Mouse (Mus musculus) intestine, embryonic 16.5 days (tissue): Measurements from ENCODE around the gene Dcbld2. TPM values are rescaled to one million over a fixed set of nuclear protein-coding genes. Genes with fewer than 3 reads are reported as not detected.

Source experiments
- ATAC-seq: fragments of 200-750 bp; cut with Nextera tagmentation; 2 replicates; pipeline ENCODE4 v1.8.0; 2017; ENCODE audit warnings: moderate TSS enrichment, moderate library complexity
- H3K27ac ChIP-seq: fragments of 300-500 bp; sonication (generic); 2 replicates; pipeline ENCODE4 v1.5.1; 2014; ENCODE audit warnings: mild to moderate bottlenecking, low read length
- H3K27me3 ChIP-seq: fragments of 300-500 bp; sonication (generic); replicated peaks from 2 replicates; pipeline ENCODE4 v1.6.1; 2014; ENCODE audit warnings: low read length, control low read depth, mixed read lengths; ENCODE audit not compliant: control insufficient read depth, insufficient read depth
- H3K36me3 ChIP-seq: fragments of 300-500 bp; sonication (generic); 2 replicates; pipeline ENCODE4 v1.6.1; 2014; ENCODE audit warnings: low read length, control low read depth; ENCODE audit not compliant: control insufficient read depth, insufficient read depth
- H3K4me1 ChIP-seq: fragments of 300-500 bp; sonication (generic); 2 replicates; pipeline ENCODE4 v1.6.1; 2014; ENCODE audit warnings: low read length, control low read depth, mixed read lengths; ENCODE audit not compliant: control insufficient read depth, insufficient read depth
- H3K4me2 ChIP-seq: fragments of 300-500 bp; sonication (generic); 2 replicates; pipeline ENCODE4 v1.6.1; 2014; ENCODE audit warnings: low read depth, low read length, control low read depth
- H3K4me3 ChIP-seq: fragments of 300-500 bp; sonication (generic); 2 replicates; pipeline ENCODE4 v1.5.1; 2014; ENCODE audit warnings: mild to moderate bottlenecking, low read length
- H3K9ac ChIP-seq: fragments of 300-500 bp; sonication (generic); 2 replicates; pipeline ENCODE4 v1.6.1; 2014; ENCODE audit warnings: low read depth, low read length
- H3K9me3 ChIP-seq: fragments of 300-500 bp; sonication (generic); 2 replicates; pipeline ENCODE4 v1.6.1; 2016; ENCODE audit warnings: low read length, control low read depth; ENCODE audit not compliant: control insufficient read depth
- WGBS: fragments of 180-500 bp; shearing (Covaris S2); extraction: QIAGEN DNeasy Blood & Tissue Kit; methylation state at CpG from one replicate; pipeline ENCODE4 v1.1.7; 2014; 5-methylcytosine and 5-hydroxymethylcytosine counted together
- polyA plus RNA-seq: library from polyadenylated mRNA; unstranded; fragments of >200 nt; fragmentation: Nextera tagmentation; extraction: Ambion mirVana; gene quantifications from 2 replicates; pipeline ENCODE4 v1.2.1, GENCODE M21; 2015

Gene Dcbld2
- 2.5 and 2.8 TPM in 2 replicates for polyA plus RNA-seq

GRCm38 (mm10) chr16:58408062-58408486 is at the start of gene Dcbld2:
Dcbld2 (plus strand) TSS chr16:58408443.
- peak within 1 kb of the TSS; percentile 70 for H3K27ac ChIP-seq
- no peaks in the 10 kb centered on the region for H3K27me3 ChIP-seq
- no peaks in the 10 kb centered on the region for H3K4me1 ChIP-seq
- peak; percentile 100 for ATAC-seq
- peak within 1 kb of the TSS; percentile 83 for H3K4me2 ChIP-seq
- peak within 1 kb of the TSS; percentile 78 for H3K4me3 ChIP-seq
- no peaks in the 10 kb centered on the region for H3K36me3 ChIP-seq
- H3K9ac ChIP-seq = peak within 1 kb of the TSS; percentile 78
- under 1% methylated on average over 32 of the region's 32 CpGs for WGBS
- H3K9me3 ChIP-seq = no peaks in the 10 kb centered on the region

GRCm38 (mm10) chr16:58377170-58377569 is 31.1 kb upstream of the Dcbld2 start:
- no peaks in the 10 kb centered on the region for H3K4me1 ChIP-seq
- ATAC-seq = no peak

GRCm38 (mm10) chr16:58377756-58378503 is 30.3 kb upstream of the Dcbld2 start:
- no peaks in the 10 kb centered on the region for H3K9me3 ChIP-seq
- H3K4me1 ChIP-seq = no peaks in the 10 kb centered on the region
- no peak overlapping the region for H3K27ac ChIP-seq
- H3K9ac ChIP-seq = no peak overlapping the region
- 63% methylated on average over 13 of the region's 13 CpGs for WGBS
- H3K4me2 ChIP-seq = no peak overlapping the region
- no peaks in the 10 kb centered on the region for H3K36me3 ChIP-seq
- no peak for ATAC-seq
- H3K27me3 ChIP-seq = no peaks in the 10 kb centered on the region
- H3K4me3 ChIP-seq = no peak overlapping the region

More at GRCm38 (mm10) chr16:58377170-58377569, 31.1 kb upstream of the Dcbld2 start:
- Histone ChIP-seq H3K36me3 (no peaks in the 10 kb centered on the region), H3K9me3 (no peaks in the 10 kb centered on the region), H3K9ac (no peak overlapping the region), H3K4me3 (no peak overlapping the region), H3K27ac (no peak overlapping the region), H3K27me3 (no peaks in the 10 kb centered on the region), H3K4me2 (no peak overlapping the region)
- 67% methylated on average over 1 of the region's 1 CpGs for WGBS

DNA sequence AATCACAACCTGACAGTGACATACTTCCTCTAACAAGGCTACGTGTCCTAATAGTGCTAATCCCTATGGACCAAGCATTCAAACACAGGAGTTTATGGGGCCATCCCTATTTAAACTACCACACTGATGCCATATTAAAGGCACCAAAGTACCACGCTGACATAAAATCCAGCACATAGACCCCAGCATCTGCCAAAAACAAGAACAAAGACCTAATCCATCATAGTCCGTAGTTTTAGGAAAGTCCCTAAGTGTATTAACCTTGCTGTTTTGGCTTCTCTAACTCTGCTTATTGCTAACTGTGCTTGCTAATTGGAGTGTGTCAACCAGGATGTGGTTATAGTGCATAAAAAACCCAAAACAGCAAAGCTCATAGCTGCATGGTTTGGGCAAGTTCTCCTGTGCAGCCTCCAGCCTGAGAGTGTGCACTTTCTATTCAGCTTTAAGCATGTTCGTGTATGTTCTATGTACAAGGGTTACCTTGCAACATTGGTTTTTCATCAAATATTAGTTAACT is 21.9 kb upstream of the Dcbld2 start:
- no peak overlapping the region for H3K4me3 ChIP-seq
- no peaks in the 10 kb centered on the region for H3K4me1 ChIP-seq
- H3K27me3 ChIP-seq = no peaks in the 10 kb centered on the region
- no peaks in the 10 kb centered on the region for H3K36me3 ChIP-seq
- no peak for ATAC-seq
- H3K27ac ChIP-seq = no peak overlapping the region
- no peaks in the 10 kb centered on the region for H3K9me3 ChIP-seq
- no peak overlapping the region for H3K4me2 ChIP-seq
- H3K9ac ChIP-seq = no peak overlapping the region
- 90% methylated on average over 4 of the region's 4 CpGs for WGBS

DNA sequence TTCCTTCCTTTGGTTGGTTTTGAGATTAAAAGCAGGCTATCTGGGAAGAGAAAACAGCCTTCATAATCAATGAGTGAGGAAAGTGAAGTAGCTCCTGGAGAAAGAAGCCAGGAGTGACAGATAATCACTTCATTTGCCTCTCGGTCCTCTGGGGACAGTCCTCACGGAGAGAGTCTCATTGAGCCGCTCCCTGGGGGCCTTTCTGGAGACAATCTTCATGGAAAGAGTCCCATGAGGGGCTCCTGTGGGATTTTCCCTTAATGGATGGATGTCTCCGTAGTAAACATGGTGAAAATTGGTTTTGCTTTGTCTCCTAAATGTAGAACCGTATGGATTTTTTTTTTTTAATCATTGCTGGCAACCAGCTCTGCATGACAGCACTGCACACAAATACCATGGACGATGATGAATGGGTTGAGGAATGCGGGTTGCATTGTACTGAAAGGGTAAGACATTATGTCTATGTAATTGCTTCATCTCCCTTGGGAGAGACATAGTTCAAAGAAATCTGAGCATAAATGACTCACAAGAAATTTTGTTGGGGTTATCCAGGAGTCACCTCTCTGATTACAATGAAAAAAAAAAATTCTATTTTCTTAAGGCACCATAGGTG is 19.0 kb upstream of the Dcbld2 start:
- WGBS = 52% methylated on average over 7 of the region's 7 CpGs
- ATAC-seq = no peak
- H3K4me2 ChIP-seq = no peak overlapping the region

DNA sequence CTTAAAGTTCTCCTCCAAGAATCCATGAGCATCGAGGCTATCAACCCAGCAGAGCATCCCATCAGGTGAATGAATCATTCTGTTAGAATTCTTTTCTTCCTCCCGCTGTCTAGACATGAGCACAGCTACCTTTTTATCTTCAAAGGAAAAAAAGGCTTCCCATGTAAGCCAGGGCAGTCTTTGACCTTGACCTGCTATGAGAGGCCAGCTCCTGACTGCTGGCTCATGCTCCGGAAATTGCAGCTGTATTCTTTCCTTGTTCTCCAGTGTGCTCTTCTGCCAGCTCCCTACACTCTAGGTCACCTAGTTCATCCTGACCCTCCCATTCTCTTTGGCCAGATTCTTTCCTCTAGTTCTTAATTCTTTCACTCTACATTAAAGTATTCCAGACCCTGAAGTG is 15.2 kb upstream of the Dcbld2 start:
- 69% methylated on average over 3 of the region's 3 CpGs for WGBS
- no peaks in the 10 kb centered on the region for H3K36me3 ChIP-seq

More for the DNA sequence above, 19.0 kb upstream of the Dcbld2 start:
- Histone ChIP-seq H3K27ac (no peak overlapping the region), H3K9ac (no peak overlapping the region), H3K27me3 (no peaks in the 10 kb centered on the region), H3K4me1 (no peaks in the 10 kb centered on the region), H3K9me3 (no peaks in the 10 kb centered on the region), H3K36me3 (no peaks in the 10 kb centered on the region), H3K4me3 (no peak overlapping the region)

DNA sequence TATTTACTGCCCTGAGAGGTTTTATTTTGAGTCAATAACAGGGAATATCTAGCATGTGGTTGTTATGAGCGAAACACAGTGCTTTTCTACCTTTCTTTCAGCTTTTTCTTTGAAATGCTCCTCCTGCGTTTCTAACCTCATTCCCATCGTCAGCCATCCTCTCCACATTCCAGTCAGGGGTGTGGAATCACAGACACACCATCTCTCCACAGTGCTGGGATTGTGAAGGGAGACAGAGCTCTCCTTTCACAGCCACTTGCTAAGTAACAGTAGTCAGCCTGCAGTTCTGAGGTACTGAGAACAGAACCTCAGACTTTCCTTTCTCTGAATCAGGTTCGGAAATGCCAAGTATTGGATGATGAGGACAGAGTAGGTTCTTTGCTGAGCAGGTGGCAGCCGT is 14.1 kb upstream of the Dcbld2 start:
- no peak for ATAC-seq
- Histone ChIP-seq H3K4me2 (no peak overlapping the region), H3K27ac (no peak overlapping the region), H3K4me1 (no peaks in the 10 kb centered on the region), H3K36me3 (no peaks in the 10 kb centered on the region), H3K9me3 (no peaks in the 10 kb centered on the region), H3K27me3 (no peaks in the 10 kb centered on the region), H3K9ac (no peak overlapping the region), H3K4me3 (no peak overlapping the region)
- 71% methylated on average over 5 of the region's 5 CpGs for WGBS

More for the DNA sequence above, 15.2 kb upstream of the Dcbld2 start:
- H3K4me3 ChIP-seq = no peak overlapping the region
- no peak overlapping the region for H3K27ac ChIP-seq
- no peak overlapping the region for H3K9ac ChIP-seq
- no peaks in the 10 kb centered on the region for H3K4me1 ChIP-seq
- H3K9me3 ChIP-seq = no peaks in the 10 kb centered on the region
- no peak overlapping the region for H3K4me2 ChIP-seq
- no peak for ATAC-seq
- H3K27me3 ChIP-seq = no peaks in the 10 kb centered on the region

DNA sequence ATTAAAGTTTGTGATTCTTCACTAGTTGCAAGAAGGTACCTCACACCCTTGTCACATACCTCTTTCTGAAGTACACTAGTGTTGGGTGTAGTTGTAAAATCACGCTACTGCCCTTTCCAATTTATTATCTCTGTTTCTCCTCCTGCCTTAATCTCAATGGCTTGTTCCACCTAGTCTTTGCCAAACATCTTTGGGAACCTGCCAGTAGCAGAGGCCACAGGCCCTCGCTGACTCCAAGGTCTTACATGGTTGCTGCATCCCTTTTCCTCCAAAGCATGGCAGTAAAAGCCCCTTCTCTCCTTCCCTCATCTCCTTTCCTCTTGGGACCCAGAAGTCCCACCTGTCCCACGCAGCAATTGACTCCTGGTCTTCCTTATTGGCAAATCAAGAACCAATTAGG is 9.6 kb upstream of the Dcbld2 start:
- Histone ChIP-seq H3K4me2 (no peak overlapping the region), H3K27me3 (no peaks in the 10 kb centered on the region), H3K4me1 (no peaks in the 10 kb centered on the region), H3K9ac (no peak overlapping the region), H3K4me3 (no peak overlapping the region), H3K27ac (no peak overlapping the region), H3K9me3 (no peaks in the 10 kb centered on the region), H3K36me3 (no peaks in the 10 kb centered on the region)
- 76% methylated on average over 3 of the region's 3 CpGs for WGBS
- ATAC-seq = no peak

- Histone ChIP-seq H3K9me3 (no peaks in the 10 kb centered on the region), H3K27me3 (no peaks in the 10 kb centered on the region), H3K4me1 (no peaks in the 10 kb centered on the region), H3K4me3 (no peak overlapping the region), H3K27ac (no peak overlapping the region), H3K4me2 (no peak overlapping the region), H3K36me3 (no peaks in the 10 kb centered on the region), H3K9ac (no peak overlapping the region)
- no peak for ATAC-seq
- WGBS = 76% methylated on average over 2 of the region's 2 CpGs
Measured at GRCm38 (mm10) chr16:58401079-58401478, 7.2 kb upstream of the Dcbld2 start.
